Mouse (Mus musculus): ENCODE measurements around the gene Ndel1. TPM values are rescaled to one million over a fixed set of nuclear protein-coding genes. Genes with fewer than 3 reads are reported as not detected.

The Ndel1 gene
- total and polyA plus RNA-seq, 3 experiments: 31.1 to 46.9 (median 35.2) TPM

DNA sequence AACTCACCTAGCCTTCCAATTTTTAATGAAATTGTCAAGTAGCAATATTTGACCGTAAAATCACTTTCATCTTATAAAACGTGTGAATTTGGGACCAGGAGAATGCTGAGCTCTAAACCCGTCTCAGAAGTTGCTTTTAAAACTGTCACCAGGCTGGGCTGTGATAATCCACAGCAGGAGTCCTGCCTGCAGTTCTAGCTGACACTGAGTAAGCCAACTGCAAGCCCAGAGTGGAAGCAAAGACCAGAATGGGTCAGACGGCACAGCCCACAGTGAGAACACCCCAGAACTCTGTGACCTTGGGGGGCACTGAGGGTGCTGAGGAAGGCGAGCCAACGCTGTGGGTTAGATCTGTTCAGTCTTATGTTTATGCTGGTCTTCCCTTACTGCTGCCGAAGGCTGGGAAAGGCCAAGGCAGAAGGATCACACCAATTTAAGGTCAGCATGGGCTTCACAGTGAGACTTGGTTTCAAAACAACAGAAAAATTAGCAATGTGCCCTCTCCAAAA is 95.5 kb downstream of the Ndel1 start:
- TF ChIP-seq MAZ (IDR thresholded peaks at IDR 0.05; ENCODE audit: low read depth, low read length): no peak
- no peaks in the 10 kb centered on the region for H3K36me3 ChIP-seq (replicated peaks in 1 of 2; ENCODE audit: control insufficient read depth in 1 of 2, insufficient read depth in 1 of 2, low read length in 1 of 2)
- H3K4me3 ChIP-seq (replicated peaks in 1 of 3; ENCODE audit: low read depth in 2 of 3, low read length in 2 of 3, poor library complexity in 1 of 3): no peak overlapping the region
- dilution Hi-C loops (cut with MboI; ENCODE audit: extremely low pct_ligation_motif_present, extremely low pct_unique_long_range_greater_than_20kb, low sequenced_read_pairs): no loop called here
- H3K27ac ChIP-seq (ENCODE audit: insufficient read depth, low read depth): no peak overlapping the region
- H3K9me3 ChIP-seq (replicated peaks; ENCODE audit: low read length): no peaks in the 10 kb centered on the region
- H3K4me1 ChIP-seq (ENCODE audit: control insufficient read depth in 1 of 2, insufficient read depth in 2 of 2): peaks cover 8 to 26% of the 10 kb centered on the region in 2 experiments
- no peak overlapping the region for H3K4me2 ChIP-seq (ENCODE audit: insufficient read depth, low read depth, poor library complexity, severe bottlenecking)
- H3K9ac ChIP-seq (ENCODE audit: insufficient read depth, low read depth): no peak overlapping the region
- H3K27me3 ChIP-seq (replicated peaks): no peaks in the 10 kb centered on the region
- H3K79me2 ChIP-seq (replicated peaks; ENCODE audit: control insufficient read depth, extremely low read depth, insufficient read depth, poor library complexity, severe bottlenecking): no peaks in the 10 kb centered on the region
- no peak for DNase-seq (ENCODE audit: extremely low read depth)
- in situ Hi-C loops (cut with MboI; ENCODE audit: low pct_ligation_motif_present, low pct_unique_long_range_greater_than_20kb, low sequenced_read_pairs): no loop called here

Other genes with a start within 250 kb of the Ndel1 start
- 0.38 and 0.46 TPM in 2 replicates for gene Myh10, start 180.3 kb downstream of the Ndel1 start, total RNA-seq (2012; rRNA removed)
- gene Myh10, start 180.3 kb downstream of the Ndel1 start, total RNA-seq (2014; rRNA removed): 0.62 and 1.1 TPM in 2 replicates
- 2.7 and 3.1 TPM in 2 replicates for gene Myh10, start 180.3 kb downstream of the Ndel1 start, polyA plus RNA-seq (2012; ENCODE audit: insufficient read length, low read depth)
- not detected in 2 replicates for gene Rnf222, start 16.7 kb upstream of the Ndel1 start, total RNA-seq (2012; rRNA removed)
- not detected in 2 replicates for gene Rnf222, start 16.7 kb upstream of the Ndel1 start, total RNA-seq (2014; rRNA removed)
- not detected in 2 replicates for gene Rnf222, start 16.7 kb upstream of the Ndel1 start, polyA plus RNA-seq (2012; ENCODE audit: insufficient read length, low read depth)
- gene Rpl26, start 29.7 kb upstream of the Ndel1 start, total RNA-seq (2012; rRNA removed): 6,137 and 6,551 TPM in 2 replicates
- 6,202 and 6,508 TPM in 2 replicates for gene Rpl26, start 29.7 kb upstream of the Ndel1 start, total RNA-seq (2014; rRNA removed)
- 3,408 and 4,622 TPM in 2 replicates for gene Rpl26, start 29.7 kb upstream of the Ndel1 start, polyA plus RNA-seq (2012; ENCODE audit: insufficient read length, low read depth)
- not detected in 2 replicates for gene Odf4, start 55.2 kb upstream of the Ndel1 start, total RNA-seq (2012; rRNA removed)
- gene Odf4, start 55.2 kb upstream of the Ndel1 start, total RNA-seq (2014; rRNA removed): not detected in 2 replicates
- gene Odf4, start 55.2 kb upstream of the Ndel1 start, polyA plus RNA-seq (2012; ENCODE audit: insufficient read length, low read depth): not detected in 2 replicates
- 0.04 TPM in 1 of 2 replicates, not detected in the other for gene Arhgef15, start 85.6 kb upstream of the Ndel1 start, total RNA-seq (2012; rRNA removed)
- gene Arhgef15, start 85.6 kb upstream of the Ndel1 start, total RNA-seq (2014; rRNA removed): not detected in 2 replicates
- gene Arhgef15, start 85.6 kb upstream of the Ndel1 start, polyA plus RNA-seq (2012; ENCODE audit: insufficient read length, low read depth): 0.12 TPM in 1 of 2 replicates, not detected in the other
- 1.6 and 3.9 TPM in 2 replicates for gene Slc25a35, start 96.3 kb upstream of the Ndel1 start, total RNA-seq (2012; rRNA removed)
- not detected in 2 replicates for gene Slc25a35, start 96.3 kb upstream of the Ndel1 start, total RNA-seq (2014; rRNA removed)
- 0.83 and 1.0 TPM in 2 replicates for gene Slc25a35, start 96.3 kb upstream of the Ndel1 start, polyA plus RNA-seq (2012; ENCODE audit: insufficient read length, low read depth)
- gene Rangrf, start 103.3 kb upstream of the Ndel1 start, total RNA-seq (2012; rRNA removed): 106 and 160 TPM in 2 replicates
- 154 and 158 TPM in 2 replicates for gene Rangrf, start 103.3 kb upstream of the Ndel1 start, total RNA-seq (2014; rRNA removed)
- gene Rangrf, start 103.3 kb upstream of the Ndel1 start, polyA plus RNA-seq (2012; ENCODE audit: insufficient read length, low read depth): 95.5 and 111 TPM in 2 replicates
- 110 and 132 TPM in 2 replicates for gene Pfas, start 136.6 kb upstream of the Ndel1 start, total RNA-seq (2012; rRNA removed)
- gene Pfas, start 136.6 kb upstream of the Ndel1 start, total RNA-seq (2014; rRNA removed): 61.9 and 65.0 TPM in 2 replicates
- gene Pfas, start 136.6 kb upstream of the Ndel1 start, polyA plus RNA-seq (2012; ENCODE audit: insufficient read length, low read depth): 66.5 and 72.9 TPM in 2 replicates
- gene Ctc1, start 144.1 kb upstream of the Ndel1 start, total RNA-seq (2012; rRNA removed): 40.1 and 44.8 TPM in 2 replicates
- gene Ctc1, start 144.1 kb upstream of the Ndel1 start, total RNA-seq (2014; rRNA removed): 20.5 and 22.7 TPM in 2 replicates
- 44.1 and 69.8 TPM in 2 replicates for gene Ctc1, start 144.1 kb upstream of the Ndel1 start, polyA plus RNA-seq (2012; ENCODE audit: insufficient read length, low read depth)
- gene Aurkb, start 173.8 kb upstream of the Ndel1 start, total RNA-seq (2012; rRNA removed): 170 and 177 TPM in 2 replicates
- 181 and 190 TPM in 2 replicates for gene Aurkb, start 173.8 kb upstream of the Ndel1 start, total RNA-seq (2014; rRNA removed)
- gene Aurkb, start 173.8 kb upstream of the Ndel1 start, polyA plus RNA-seq (2012; ENCODE audit: insufficient read length, low read depth): 178 and 200 TPM in 2 replicates
- 9.7 and 11.1 TPM in 2 replicates for gene Borcs6, start 187.9 kb upstream of the Ndel1 start, total RNA-seq (2012; rRNA removed)
- 5.1 and 7.3 TPM in 2 replicates for gene Borcs6, start 187.9 kb upstream of the Ndel1 start, total RNA-seq (2014; rRNA removed)
- 5.4 and 6.2 TPM in 2 replicates for gene Borcs6, start 187.9 kb upstream of the Ndel1 start, polyA plus RNA-seq (2012; ENCODE audit: insufficient read length, low read depth)
- 24.4 and 30.1 TPM in 2 replicates for gene Tmem107, start 198.9 kb upstream of the Ndel1 start, total RNA-seq (2012; rRNA removed)
- gene Tmem107, start 198.9 kb upstream of the Ndel1 start, total RNA-seq (2014; rRNA removed): 20.3 and 31.3 TPM in 2 replicates
- gene Tmem107, start 198.9 kb upstream of the Ndel1 start, polyA plus RNA-seq (2012; ENCODE audit: insufficient read length, low read depth): 13.4 and 22.6 TPM in 2 replicates
- gene Vamp2, start 216.6 kb upstream of the Ndel1 start, total RNA-seq (2012; rRNA removed): 8.0 and 8.2 TPM in 2 replicates
- gene Vamp2, start 216.6 kb upstream of the Ndel1 start, total RNA-seq (2014; rRNA removed): 1.3 and 1.4 TPM in 2 replicates
- 26.0 and 26.7 TPM in 2 replicates for gene Vamp2, start 216.6 kb upstream of the Ndel1 start, polyA plus RNA-seq (2012; ENCODE audit: insufficient read length, low read depth)
- 11.5 and 11.8 TPM in 2 replicates for gene Per1, start 223.4 kb upstream of the Ndel1 start, total RNA-seq (2012; rRNA removed)
- gene Per1, start 223.4 kb upstream of the Ndel1 start, total RNA-seq (2014; rRNA removed): 2.8 and 3.2 TPM in 2 replicates
- gene Per1, start 223.4 kb upstream of the Ndel1 start, polyA plus RNA-seq (2012; ENCODE audit: insufficient read length, low read depth): 37.9 and 38.3 TPM in 2 replicates
- gene Hes7, start 248.5 kb upstream of the Ndel1 start, total RNA-seq (2012; rRNA removed): 0.04 TPM in 1 of 2 replicates, not detected in the other
- not detected in 2 replicates for gene Hes7, start 248.5 kb upstream of the Ndel1 start, total RNA-seq (2014; rRNA removed)
- gene Hes7, start 248.5 kb upstream of the Ndel1 start, polyA plus RNA-seq (2012; ENCODE audit: insufficient read length, low read depth): not detected in 2 replicates